In genomic region chr5:23782051-23782810, GRCm38 (mm10) we compare ENCODE assay signal across 9 mouse cellular contexts. TPM values are rescaled to one million over a fixed set of nuclear protein-coding genes. Genes with fewer than 3 reads are reported as not detected.
DNase-seq lines count a peak whose midpoint lies in the region; ATAC-seq and TF ChIP-seq lines count a peak whose summit lies in the region.
"Had no signal": no experiment of that assay in that cellular context is flagged by ENCODE, and none has a peak within 500 bp of the region (broad histone marks: within the 10 kb centered on the region; RNA-seq: fewer than 3 reads in every experiment).

No protein-coding gene starts in this region.

- no peak for TF ChIP-seq CTCF in heart, adult 2 months (IDR thresholded peaks at IDR 0.05)
- no peak for TF ChIP-seq CTCF in E14TG2a.4 (conservative IDR thresholded peaks at IDR 0.05; ENCODE audit: low read length)

- H3K36me3 ChIP-seq in heart, adult 2 months (ENCODE audit: control insufficient read depth, insufficient read depth, low read length) = no peaks in the 10 kb centered on the region
- H3K36me3 ChIP-seq in E14TG2a.4 (ENCODE audit: insufficient read depth, low read length) = peaks cover 10% of the 10 kb centered on the region
- H3K36me3 ChIP-seq in hindbrain, embryonic 10.5 days = peaks cover 10% of the 10 kb centered on the region
- H3K36me3 ChIP-seq in midbrain, embryonic 10.5 days = peaks cover 10% of the 10 kb centered on the region; the same call in 1 of the 2 replicates

- no peak overlapping the region for H3K27ac ChIP-seq in heart, adult 2 months
- H3K27ac ChIP-seq in hindbrain, embryonic 10.5 days = no peak overlapping the region
- no peak overlapping the region for H3K27ac ChIP-seq in midbrain, embryonic 10.5 days (replicated peaks)

- no peaks in the 10 kb centered on the region for H3K79me2 ChIP-seq in heart, adult 2 months (replicated peaks; ENCODE audit: control insufficient read depth, insufficient read depth, low read length)

- no peak for ATAC-seq in CD4-positive, CD25-positive, alpha-beta regulatory T cell, adult 4 months

- intact Hi-C loops in heart, adult 2 months (cut with DNase I) = no loop called here

- H3K4me3 ChIP-seq in heart, adult 2 months = peak overlapping the region; percentile 85
- peak overlapping the region; percentile 96 for H3K4me3 ChIP-seq in E14TG2a.4 (replicated peaks; ENCODE audit: low read length)
- peak overlapping the region; percentile 92 for H3K4me3 ChIP-seq in hindbrain, embryonic 10.5 days
- peak overlapping the region; percentile 88 for H3K4me3 ChIP-seq in midbrain, embryonic 10.5 days

- WGBS in heart, adult 2 months = 69% methylated on average over 8 of the region's 8 CpGs
- WGBS in hindbrain, embryonic 10.5 days = 48% methylated on average over 8 of the region's 8 CpGs
- WGBS in midbrain, embryonic 10.5 days = 50% methylated on average over 8 of the region's 8 CpGs

- H3K4me1 ChIP-seq in heart, adult 2 months (ENCODE audit: control insufficient read depth, insufficient read depth, low read length) = peaks cover 2% of the 10 kb centered on the region; the same call in 1 of the 2 replicates
- peaks cover 30% of the 10 kb centered on the region for H3K4me1 ChIP-seq in E14TG2a.4 (replicated peaks; ENCODE audit: low read depth, low read length)
- H3K4me1 ChIP-seq in hindbrain, embryonic 10.5 days (replicated peaks) = peaks cover 20% of the 10 kb centered on the region
- peaks cover 24% of the 10 kb centered on the region for H3K4me1 ChIP-seq in midbrain, embryonic 10.5 days

- DNase-seq in heart, adult 2 months = no peak
- no peak for DNase-seq in heart, postnatal 4 days
- DNase-seq in hindbrain, embryonic 10.5 days (ENCODE audit: low spot score) = no peak
- DNase-seq in midbrain, embryonic 10.5 days (ENCODE audit: low spot score) = no peak
- DNase-seq in left cerebral cortex, adult 18-20 months (ENCODE audit: low spot score in 2 of 2) = no peak
- no peak for DNase-seq in embryo, embryonic 11 days

- H3K9ac ChIP-seq in heart, adult 2 months (ENCODE audit: low read depth, low read length) = no peak overlapping the region

- H3K27me3 ChIP-seq in heart, adult 2 months (ENCODE audit: control insufficient read depth, insufficient read depth, low read length) = no peaks in the 10 kb centered on the region
- peaks cover 3% of the 10 kb centered on the region; the same call in 1 of the 2 replicates for H3K27me3 ChIP-seq in E14TG2a.4 (ENCODE audit: insufficient read depth, low read length)
- no peaks in the 10 kb centered on the region for H3K27me3 ChIP-seq in hindbrain, embryonic 10.5 days (ENCODE audit: insufficient read depth, poor library complexity, severe bottlenecking)
- no peaks in the 10 kb centered on the region for H3K27me3 ChIP-seq in midbrain, embryonic 10.5 days (ENCODE audit: low read depth, poor library complexity, severe bottlenecking)
- H3K27me3 ChIP-seq: Patski had no signal

- TF ChIP-seq EP300 in heart, adult 2 months (IDR thresholded peaks at IDR 0.05; ENCODE audit: insufficient read depth, low read depth, low read length) = no peak

- no peak for TF ChIP-seq POLR2A in heart, adult 2 months (IDR thresholded peaks at IDR 0.05; ENCODE audit: insufficient read depth, low read depth, low read length)

- H3K9me3 ChIP-seq in E14TG2a.4 (ENCODE audit: low read length) = no peaks in the 10 kb centered on the region
- H3K9me3 ChIP-seq in hindbrain, embryonic 10.5 days = no peaks in the 10 kb centered on the region
- no peaks in the 10 kb centered on the region; the same call in 1 of the 2 replicates for H3K9me3 ChIP-seq in midbrain, embryonic 10.5 days (replicated peaks)

RNA-seq across cellular contexts. Expression of gene Pus7, which starts 1.3 kb away (rescaled TPM):
- 1 to 10 TPM; 8.2 to 8.5 TPM for total RNA-seq in heart, adult 2 months (2021)
- polyA plus RNA-seq in heart, adult 2 months (2012; rRNA removed) = 3.4 and 4.7 TPM in 2 replicates
- 10 to 100 TPM; 17.2 to 17.9 TPM for total RNA-seq in heart, postnatal 4 days (2021)
- 23.1 and 35.9 TPM in 2 replicates for polyA plus RNA-seq in hindbrain, embryonic 10.5 days (2016; fragmentation: Nextera tagmentation; extraction: Ambion mirVana)
- 32.3 and 37.7 TPM in 2 replicates for polyA plus RNA-seq in midbrain, embryonic 10.5 days (2016; fragmentation: Nextera tagmentation; extraction: Ambion mirVana)
- total RNA-seq in left cerebral cortex, adult 18-20 months (2021) = 10 to 100 TPM; 11.9 to 15.2 TPM
- polyA plus RNA-seq in CD4-positive, CD25-positive, alpha-beta regulatory T cell, adult 4 months (2017; shearing (Covaris generic)) = 10 to 100 TPM; 11.0 to 11.8 TPM

RNA-seq across cellular contexts. Expression of gene Rint1, which starts 5.3 kb away (rescaled TPM):
- 10 to 100 TPM; 12.9 to 14.7 TPM for total RNA-seq in heart, adult 2 months (2021)
- polyA plus RNA-seq in heart, adult 2 months (2012; rRNA removed) = 6.9 and 13.6 TPM in 2 replicates
- total RNA-seq in heart, postnatal 4 days (2021) = 10 to 100 TPM; 19.0 to 21.7 TPM
- polyA plus RNA-seq in hindbrain, embryonic 10.5 days (2016; fragmentation: Nextera tagmentation; extraction: Ambion mirVana) = 33.0 and 37.4 TPM in 2 replicates
- 32.7 and 36.6 TPM in 2 replicates for polyA plus RNA-seq in midbrain, embryonic 10.5 days (2016; fragmentation: Nextera tagmentation; extraction: Ambion mirVana)
- 10 to 100 TPM; 20.8 to 23.4 TPM for total RNA-seq in left cerebral cortex, adult 18-20 months (2021)
- polyA plus RNA-seq in CD4-positive, CD25-positive, alpha-beta regulatory T cell, adult 4 months (2017; shearing (Covaris generic)) = 10 to 100 TPM; 18.3 to 24.0 TPM
